ENCODE assay signal across 8 mouse cellular contexts in genomic region chr5:121835949-121836691, GRCm38 (mm10). TPM values are rescaled to one million over a fixed set of nuclear protein-coding genes. Genes with fewer than 3 reads are reported as not detected.
DNase-seq lines count a peak whose midpoint lies in the region; ATAC-seq and TF ChIP-seq lines count a peak whose summit lies in the region.

No protein-coding gene starts in this region.

- peak overlapping the region; percentile 82 for H3K9ac ChIP-seq in intestine, postnatal 0 days (ENCODE audit: low read depth, low read length)

- TF ChIP-seq CTCF in intestine, postnatal 0 days (IDR thresholded peaks at IDR 0.05; ENCODE audit: low read depth), result no peak

- WGBS in intestine, postnatal 0 days, result under 1% methylated on average over 49 of the region's 51 CpGs

- intact Hi-C loops in gastrocnemius, postnatal 14 days (cut with DNase I; ENCODE audit: low total_unique reads), result no loop called here

- H3K36me3 ChIP-seq in intestine, postnatal 0 days (ENCODE audit: control insufficient read depth, insufficient read depth), result no peaks in the 10 kb centered on the region

- peak; percentile 76 for DNase-seq in layer of hippocampus, adult 11-12 months (ENCODE audit: low spot score)
- DNase-seq in layer of hippocampus, postnatal 10 days (ENCODE audit: low spot score in 2 of 2), result no peak
- DNase-seq in NIH3T3 (ENCODE audit: low read depth), result peak; percentile 83
- peak; percentile 80 for DNase-seq in gastrocnemius, postnatal 14 days
- peak; percentile 78 for DNase-seq in lung, postnatal 25 days (ENCODE audit: low spot score)
- peak; percentile 92 to 93 for DNase-seq in spleen, postnatal 36 days (ENCODE audit: low spot score in 2 of 2)
- no peak for DNase-seq in urinary bladder, postnatal 10 days (ENCODE audit: low spot score)

- H3K4me2 ChIP-seq in intestine, postnatal 0 days (replicated peaks; ENCODE audit: low read depth), result peak overlapping the region; percentile 92

- H3K27me3 ChIP-seq in intestine, postnatal 0 days (replicated peaks; ENCODE audit: control insufficient read depth, insufficient read depth, low read length), result no peaks in the 10 kb centered on the region

- peak overlapping the region; percentile 92 for H3K27ac ChIP-seq in intestine, postnatal 0 days (ENCODE audit: low read depth, low read length)

- peak overlapping the region; percentile 79 for H3K4me3 ChIP-seq in intestine, postnatal 0 days (ENCODE audit: low read depth, low read length)

- peaks cover 6% of the 10 kb centered on the region for H3K4me1 ChIP-seq in intestine, postnatal 0 days (replicated peaks; ENCODE audit: control insufficient read depth, insufficient read depth, low read length)

- peak; percentile 6 for ATAC-seq in intestine, postnatal 0 days

- H3K9me3 ChIP-seq in intestine, postnatal 0 days (ENCODE audit: control insufficient read depth), result no peaks in the 10 kb centered on the region

RNA-seq across cellular contexts. Expression of gene Sh2b3, which starts 1.3 kb away (rescaled TPM):
- 10 to 100 TPM; 16.5 to 16.7 TPM for total RNA-seq in layer of hippocampus, postnatal 10 days (2021)
- 10 to 100 TPM; 17.6 to 21.2 TPM for total RNA-seq in gastrocnemius, postnatal 14 days (2021)
- 11.8 and 12.2 TPM in 2 replicates for polyA plus RNA-seq in intestine, postnatal 0 days (2015; fragmentation: Nextera tagmentation; extraction: Ambion mirVana)

RNA-seq across cellular contexts. Expression of gene Pheta1, which starts 12.7 kb away (rescaled TPM):
- total RNA-seq in layer of hippocampus, postnatal 10 days (2021), result 10 to 100 TPM; 12.1 to 12.2 TPM
- total RNA-seq in gastrocnemius, postnatal 14 days (2021), result 1 to 10 TPM; 5.5 to 6.2 TPM
- polyA plus RNA-seq in intestine, postnatal 0 days (2015; fragmentation: Nextera tagmentation; extraction: Ambion mirVana), result 65.0 and 66.5 TPM in 2 replicates

Comparison
In these comparisons a context has a peak if more than half of its experiments do, and no peak if none do; other contexts are left out.
1. DNase-seq: peak in layer of hippocampus, adult 11-12 months (single experiment), NIH3T3 (single experiment), gastrocnemius, postnatal 14 days (single experiment), lung, postnatal 25 days (single experiment) and spleen, postnatal 36 days (2 of 2); none in layer of hippocampus, postnatal 10 days (0 of 2) and urinary bladder, postnatal 10 days (single experiment).